Mouse (Mus musculus) cerebellum, adult 2 months (tissue): ENCODE measurements around the gene Itga11. TPM values are rescaled to one million over a fixed set of nuclear protein-coding genes. Genes with fewer than 3 reads are reported as not detected.
"Not testable (repeated sequence)": the region's sequence is repeated elsewhere in the genome, so short reads cannot be mapped to it uniquely, and the experiment has no call there.

Experiments
- DNase-seq, 2 experiments: peaks; one replicate each; pipeline ENCODE4 v3.0.0; 2021
- H3K27ac ChIP-seq: fragments of 200-500 bp; 2 replicates; pipeline ENCODE4 v1.5.1; 2012; ENCODE audit warnings: low read length, control low read depth, inconsistent platforms; ENCODE audit not compliant: insufficient read depth
- H3K27me3 ChIP-seq: fragments of 200-500 bp; 2 replicates; pipeline ENCODE4 v1.6.1; 2012; ENCODE audit warnings: inconsistent platforms, mild to moderate bottlenecking, low read length, moderate library complexity; ENCODE audit not compliant: control insufficient read depth, insufficient read depth
- H3K4me1 ChIP-seq: fragments of 200-500 bp; 2 replicates; pipeline ENCODE4 v1.6.1; 2011; ENCODE audit warnings: low read length; ENCODE audit not compliant: control insufficient read depth, insufficient read depth
- H3K4me3 ChIP-seq: fragments of 200-500 bp; replicated peaks from 2 replicates; pipeline ENCODE3; 2011; ENCODE audit warnings: mild to moderate bottlenecking, low read depth, low read length, control low read depth; ENCODE audit not compliant: insufficient read depth
- CTCF ChIP-seq: fragments of 200-500 bp; IDR thresholded peaks from 2 replicates; pipeline ENCODE4 v1.5.1; 2011; ENCODE audit warnings: low read depth, mild to moderate bottlenecking, control low read depth, low read length, moderate library complexity, borderline replicate concordance; ENCODE audit not compliant: insufficient read depth
- POLR2A ChIP-seq: fragments of 200-500 bp; IDR thresholded peaks from 2 replicates; pipeline ENCODE4 v1.6.1; 2011; ENCODE audit warnings: low read length, control low read depth, borderline replicate concordance; ENCODE audit not compliant: insufficient read depth
- WGBS: fragments of 180-500 bp; shearing (Covaris S2); methylation state at CpG from one replicate; pipeline ENCODE4 v1.1.7; 2018; 5-methylcytosine and 5-hydroxymethylcytosine counted together
- polyA plus RNA-seq: library from polyadenylated mRNA; depleted of rRNA; stranded (reverse); fragments of >200 nt; gene quantifications from 2 replicates; pipeline ENCODE4 v1.2.3, GENCODE M21; 2012

Gene Itga11
- polyA plus RNA-seq, 1 experiment, result 0.29 TPM

- WGBS, result 36% methylated on average over 12 of the region's 12 CpGs
- Histone ChIP-seq H3K27ac (peak overlapping the region; percentile 46; the same call in 1 of the 2 replicates), H3K4me1 (peaks cover 13% of the 10 kb centered on the region), H3K4me3 (no peak overlapping the region), H3K27me3 (no peaks in the 10 kb centered on the region)
- no peak for TF ChIP-seq POLR2A
- TF ChIP-seq CTCF, result no peak
- DNase-seq, result peak; percentile 46 to 48
Measured at GRCm38 (mm10) chr9:62789856-62790255, 112.2 kb downstream of the Itga11 start.

- DNase-seq, result not testable (repeated sequence)
- 78% methylated on average over 2 of the region's 2 CpGs for WGBS
Measured at GRCm38 (mm10) chr9:62799218-62799617, 121.6 kb downstream of the Itga11 start.

GRCm38 (mm10) chr9:62810095-62810494 lies 132.5 kb downstream of the Itga11 start:
- no peak for DNase-seq
- 8% methylated on average over 8 of the region's 8 CpGs for WGBS
- no peaks in the 10 kb centered on the region for H3K27me3 ChIP-seq
- TF ChIP-seq CTCF (no peak), POLR2A (no peak)
- H3K4me3 ChIP-seq, result peak overlapping the region; percentile 76
- peaks cover 11% of the 10 kb centered on the region for H3K4me1 ChIP-seq
- no peak overlapping the region for H3K27ac ChIP-seq

More at GRCm38 (mm10) chr9:62799218-62799617, 121.6 kb downstream of the Itga11 start:
- not testable (repeated sequence) for H3K4me1 ChIP-seq, H3K27me3 ChIP-seq, H3K27ac ChIP-seq, H3K4me3 ChIP-seq

- TF ChIP-seq POLR2A (no peak), CTCF (no peak)
- DNase-seq, result peak in 1 of 2 experiments; percentile 34
- Histone ChIP-seq H3K27ac (peak overlapping the region; percentile 96), H3K27me3 (no peaks in the 10 kb centered on the region), H3K4me3 (peak overlapping the region; percentile 76), H3K4me1 (peaks cover 11% of the 10 kb centered on the region)
- under 1% methylated on average over 58 of the region's 58 CpGs for WGBS
Measured at GRCm38 (mm10) chr9:62810543-62811515, 133.2 kb downstream of the Itga11 start.

- Histone ChIP-seq H3K27ac (peak within 1 kb of the TSS; percentile 96), H3K27me3 (no peaks in the 10 kb centered on the region), H3K4me1 (peaks cover 11% of the 10 kb centered on the region), H3K4me3 (peak within 1 kb of the TSS; percentile 76)
- peak; percentile 93 to 97 for DNase-seq
- WGBS, result under 1% methylated on average over 68 of the region's 68 CpGs
- TF ChIP-seq CTCF (no peak), POLR2A (peak; percentile 72)
Measured at GRCm38 (mm10) chr9:62811516-62812121, 134.0 kb downstream of the Itga11 start, which contains the start of gene Fem1b. Gene Fem1b (minus strand): TSS chr9:62811934.

- peak; percentile 31 to 37 for DNase-seq
- Histone ChIP-seq H3K27me3 (no peaks in the 10 kb centered on the region), H3K4me3 (peak overlapping the region; percentile 76), H3K27ac (peak overlapping the region; percentile 93), H3K4me1 (peaks cover 11% of the 10 kb centered on the region)
- no peak for TF ChIP-seq POLR2A
- no peak for TF ChIP-seq CTCF
- 9% methylated on average over 14 of the region's 14 CpGs for WGBS
Measured at GRCm38 (mm10) chr9:62812216-62813049, 134.8 kb downstream of the Itga11 start.

DNA sequence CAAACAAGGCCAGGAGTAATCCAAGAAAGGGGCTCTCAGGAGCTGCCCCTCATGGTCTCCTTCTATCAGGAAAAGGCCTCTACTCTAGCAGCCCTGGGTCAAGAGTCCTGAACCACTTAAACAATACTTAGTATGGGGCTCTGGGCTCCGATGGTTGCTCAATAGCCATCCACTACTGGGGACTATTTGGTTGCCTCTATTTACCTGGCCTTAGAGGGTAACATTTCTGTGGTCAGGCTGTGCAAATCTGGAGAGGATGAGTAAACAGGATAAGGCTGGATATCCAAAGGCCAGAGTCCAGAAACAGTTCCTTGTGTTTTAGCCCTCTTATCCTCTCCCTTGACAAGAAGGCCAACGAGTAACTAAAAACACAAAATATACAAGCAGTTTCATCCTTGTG lies 137.1 kb downstream of the Itga11 start:
- Histone ChIP-seq H3K27ac (no peak overlapping the region), H3K4me3 (no peak overlapping the region), H3K4me1 (no peaks in the 10 kb centered on the region; the same call in 1 of the 2 replicates), H3K27me3 (no peaks in the 10 kb centered on the region)
- no peak for DNase-seq
- TF ChIP-seq CTCF (no peak), POLR2A (no peak)
- WGBS, result 90% methylated on average over 2 of the region's 2 CpGs
